Mouse (Mus musculus) liver, adult (tissue): ENCODE measurements around the gene Mpdz.

Experiments used
- GATA4 ChIP-seq: IDR thresholded peaks from 2 replicates; pipeline ENCODE4 v1.6.1; 2014; ENCODE audit warnings: mild to moderate bottlenecking, low read length; ENCODE audit not compliant: insufficient replicate concordance

Gene Mpdz

GRCm38 (mm10) chr4:81252859-81253780 lies 189.5 kb downstream of the Mpdz start:
- no peak for TF ChIP-seq GATA4

GRCm38 (mm10) chr4:81252334-81252733 lies 190.3 kb downstream of the Mpdz start:
- no peak for TF ChIP-seq GATA4

DNA sequence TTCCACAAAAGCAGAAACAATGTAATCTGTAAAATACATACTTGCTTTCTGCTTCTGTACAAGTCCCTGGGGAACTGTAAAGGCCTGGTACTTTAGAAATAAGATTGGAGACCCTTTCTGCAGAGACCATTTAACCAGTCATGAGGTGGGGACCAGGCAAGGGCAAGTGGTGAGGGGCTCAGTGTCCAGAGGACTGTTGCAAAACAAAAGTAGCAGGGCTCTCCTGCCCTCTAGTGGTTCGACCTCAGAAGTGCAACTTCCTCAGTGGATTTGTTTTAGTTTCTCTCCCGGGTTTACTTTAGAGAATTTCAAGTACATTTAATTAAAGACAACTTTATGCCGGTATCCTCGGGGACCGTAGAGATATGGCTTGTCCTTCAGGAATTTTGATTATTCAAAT lies 190.7 kb downstream of the Mpdz start:
- TF ChIP-seq GATA4, result no peak

- peak; percentile 83; the same call in 1 of the 2 replicates for TF ChIP-seq GATA4
Observed at GRCm38 (mm10) chr4:81249245-81249644, 193.4 kb downstream of the Mpdz start.

GRCm38 (mm10) chr4:81236227-81236626 lies 206.4 kb downstream of the Mpdz start:
- TF ChIP-seq GATA4, result no peak
